Mouse (Mus musculus): ENCODE results near the gene Tnfrsf13c. TPM values are rescaled to one million over a fixed set of nuclear protein-coding genes. Genes with fewer than 3 reads are reported as not detected.
A peak's percentile ranks its signal among the peaks of the same experiment; 100 is the strongest.

Gene Tnfrsf13c
- polyA plus RNA-seq, 1 experiment from 2014 or later: 0.23 TPM

- no peak overlapping the region for H3K27ac ChIP-seq (ENCODE audit: low read depth, low read length)
- H3K4me3 ChIP-seq (ENCODE audit: low read depth, low read length): no peak overlapping the region
- H3K4me1 ChIP-seq (ENCODE audit: control insufficient read depth, insufficient read depth, low read length): no peaks in the 10 kb centered on the region
- no peak overlapping the region for H3K9ac ChIP-seq (ENCODE audit: low read length)
- DNase-seq (ENCODE audit: low spot score): no peak
- no peaks in the 10 kb centered on the region for H3K27me3 ChIP-seq (ENCODE audit: control insufficient read depth, insufficient read depth, low read length)
- peaks cover 47% of the 10 kb centered on the region for H3K36me3 ChIP-seq (ENCODE audit: control insufficient read depth, insufficient read depth, low read length)
- H3K9me3 ChIP-seq (ENCODE audit: control insufficient read depth, low read length): no peaks in the 10 kb centered on the region
- no peak for ATAC-seq (ENCODE audit: insufficient read depth, low FRiP score, low TSS enrichment)
- WGBS: 91% methylated on average over 7 of the region's 7 CpGs
- H3K4me2 ChIP-seq (ENCODE audit: low read depth): no peak overlapping the region
Observed at GRCm38 (mm10) chr15:82198342-82198741, 25.8 kb downstream of the Tnfrsf13c start.

- Histone ChIP-seq H3K9ac (ENCODE audit: low read length) (no peak overlapping the region), H3K4me1 (ENCODE audit: control insufficient read depth, insufficient read depth, low read length) (no peaks in the 10 kb centered on the region), H3K4me3 (ENCODE audit: low read depth, low read length) (no peak overlapping the region), H3K9me3 (ENCODE audit: control insufficient read depth, low read length) (no peaks in the 10 kb centered on the region), H3K27me3 (ENCODE audit: control insufficient read depth, insufficient read depth, low read length) (no peaks in the 10 kb centered on the region), H3K27ac (ENCODE audit: low read depth, low read length) (no peak overlapping the region), H3K36me3 (ENCODE audit: control insufficient read depth, insufficient read depth, low read length) (peaks cover 46% of the 10 kb centered on the region), H3K4me2 (ENCODE audit: low read depth) (no peak overlapping the region)
- DNase-seq (ENCODE audit: low spot score): no peak
- no peak for ATAC-seq (ENCODE audit: insufficient read depth, low FRiP score, low TSS enrichment)
- WGBS: 87% methylated on average over 11 of the region's 11 CpGs
Observed at GRCm38 (mm10) chr15:82197937-82198336, 26.2 kb downstream of the Tnfrsf13c start.

GRCm38 (mm10) chr15:82197246-82197750 is 26.9 kb downstream of the Tnfrsf13c start:
- Histone ChIP-seq H3K4me2 (ENCODE audit: low read depth) (no peak overlapping the region), H3K36me3 (ENCODE audit: control insufficient read depth, insufficient read depth, low read length) (peaks cover 48% of the 10 kb centered on the region), H3K9me3 (ENCODE audit: control insufficient read depth, low read length) (no peaks in the 10 kb centered on the region), H3K27me3 (ENCODE audit: control insufficient read depth, insufficient read depth, low read length) (no peaks in the 10 kb centered on the region), H3K9ac (ENCODE audit: low read length) (no peak overlapping the region), H3K4me3 (ENCODE audit: low read depth, low read length) (no peak overlapping the region), H3K4me1 (ENCODE audit: control insufficient read depth, insufficient read depth, low read length) (no peaks in the 10 kb centered on the region), H3K27ac (ENCODE audit: low read depth, low read length) (no peak overlapping the region)
- 97% methylated on average over 10 of the region's 10 CpGs for WGBS
- DNase-seq (ENCODE audit: low spot score) (no peak), ATAC-seq (ENCODE audit: insufficient read depth, low FRiP score, low TSS enrichment) (no peak)

- H3K4me1 ChIP-seq (ENCODE audit: control insufficient read depth, insufficient read depth, low read length): no peaks in the 10 kb centered on the region
- H3K9me3 ChIP-seq (ENCODE audit: control insufficient read depth, low read length): no peaks in the 10 kb centered on the region
- H3K27ac ChIP-seq (ENCODE audit: low read depth, low read length): no peak overlapping the region
- 89% methylated on average over 12 of the region's 12 CpGs for WGBS
- peaks cover 46% of the 10 kb centered on the region for H3K36me3 ChIP-seq (ENCODE audit: control insufficient read depth, insufficient read depth, low read length)
- DNase-seq (ENCODE audit: low spot score): no peak
- no peak overlapping the region for H3K9ac ChIP-seq (ENCODE audit: low read length)
- no peak for ATAC-seq (ENCODE audit: insufficient read depth, low FRiP score, low TSS enrichment)
- H3K27me3 ChIP-seq (ENCODE audit: control insufficient read depth, insufficient read depth, low read length): no peaks in the 10 kb centered on the region
- H3K4me3 ChIP-seq (ENCODE audit: low read depth, low read length): no peak overlapping the region
- no peak overlapping the region for H3K4me2 ChIP-seq (ENCODE audit: low read depth)
Observed at GRCm38 (mm10) chr15:82196300-82196699, 27.9 kb downstream of the Tnfrsf13c start.

- no peak for ATAC-seq (ENCODE audit: insufficient read depth, low FRiP score, low TSS enrichment)
- Histone ChIP-seq H3K36me3 (ENCODE audit: control insufficient read depth, insufficient read depth, low read length) (peaks cover 30% of the 10 kb centered on the region), H3K4me1 (ENCODE audit: control insufficient read depth, insufficient read depth, low read length) (no peaks in the 10 kb centered on the region), H3K27me3 (ENCODE audit: control insufficient read depth, insufficient read depth, low read length) (no peaks in the 10 kb centered on the region), H3K27ac (ENCODE audit: low read depth, low read length) (no peak overlapping the region), H3K9me3 (ENCODE audit: control insufficient read depth, low read length) (no peaks in the 10 kb centered on the region), H3K4me2 (ENCODE audit: low read depth) (no peak overlapping the region), H3K9ac (ENCODE audit: low read length) (no peak overlapping the region), H3K4me3 (ENCODE audit: low read depth, low read length) (no peak overlapping the region)
- WGBS: 86% methylated on average over 8 of the region's 8 CpGs
- DNase-seq (ENCODE audit: low spot score): no peak
Observed at GRCm38 (mm10) chr15:82192617-82193016, 31.6 kb downstream of the Tnfrsf13c start.

GRCm38 (mm10) chr15:82188481-82189240 is 35.5 kb downstream of the Tnfrsf13c start:
- Histone ChIP-seq H3K9ac (ENCODE audit: low read length) (no peak overlapping the region), H3K4me2 (ENCODE audit: low read depth) (no peak overlapping the region), H3K4me3 (ENCODE audit: low read depth, low read length) (no peak overlapping the region), H3K4me1 (ENCODE audit: control insufficient read depth, insufficient read depth, low read length) (no peaks in the 10 kb centered on the region), H3K9me3 (ENCODE audit: control insufficient read depth, low read length) (no peaks in the 10 kb centered on the region), H3K27me3 (ENCODE audit: control insufficient read depth, insufficient read depth, low read length) (no peaks in the 10 kb centered on the region), H3K27ac (ENCODE audit: low read depth, low read length) (no peak overlapping the region), H3K36me3 (ENCODE audit: control insufficient read depth, insufficient read depth, low read length) (peaks cover 40% of the 10 kb centered on the region)
- 97% methylated on average over 10 of the region's 10 CpGs for WGBS
- ATAC-seq (ENCODE audit: insufficient read depth, low FRiP score, low TSS enrichment) (no peak), DNase-seq (ENCODE audit: low spot score) (peak; percentile 52)

- Histone ChIP-seq H3K4me1 (ENCODE audit: control insufficient read depth, insufficient read depth, low read length) (no peaks in the 10 kb centered on the region), H3K9me3 (ENCODE audit: control insufficient read depth, low read length) (no peaks in the 10 kb centered on the region), H3K36me3 (ENCODE audit: control insufficient read depth, insufficient read depth, low read length) (peaks cover 36% of the 10 kb centered on the region), H3K4me2 (ENCODE audit: low read depth) (no peak overlapping the region), H3K27me3 (ENCODE audit: control insufficient read depth, insufficient read depth, low read length) (no peaks in the 10 kb centered on the region), H3K9ac (ENCODE audit: low read length) (no peak overlapping the region), H3K27ac (ENCODE audit: low read depth, low read length) (no peak overlapping the region), H3K4me3 (ENCODE audit: low read depth, low read length) (no peak overlapping the region)
- ATAC-seq (ENCODE audit: insufficient read depth, low FRiP score, low TSS enrichment): no peak
- no peak for DNase-seq (ENCODE audit: low spot score)
- whole genome bisulfite sequencing: 85% methylated on average over 1 of the region's 1 CpGs
Observed at GRCm38 (mm10) chr15:82187924-82188323, 36.2 kb downstream of the Tnfrsf13c start.

GRCm38 (mm10) chr15:82187401-82187800 is 36.8 kb downstream of the Tnfrsf13c start:
- Histone ChIP-seq H3K9ac (ENCODE audit: low read length) (no peak overlapping the region), H3K27ac (ENCODE audit: low read depth, low read length) (no peak overlapping the region), H3K4me2 (ENCODE audit: low read depth) (no peak overlapping the region), H3K4me3 (ENCODE audit: low read depth, low read length) (no peak overlapping the region), H3K36me3 (ENCODE audit: control insufficient read depth, insufficient read depth, low read length) (peaks cover 32% of the 10 kb centered on the region), H3K27me3 (ENCODE audit: control insufficient read depth, insufficient read depth, low read length) (no peaks in the 10 kb centered on the region), H3K9me3 (ENCODE audit: control insufficient read depth, low read length) (no peaks in the 10 kb centered on the region), H3K4me1 (ENCODE audit: control insufficient read depth, insufficient read depth, low read length) (no peaks in the 10 kb centered on the region)
- ATAC-seq (ENCODE audit: insufficient read depth, low FRiP score, low TSS enrichment) (no peak), DNase-seq (ENCODE audit: low spot score) (no peak)
- 85% methylated on average over 4 of the region's 4 CpGs for WGBS

- Histone ChIP-seq H3K4me3 (ENCODE audit: low read depth, low read length) (no peak overlapping the region), H3K4me1 (ENCODE audit: control insufficient read depth, insufficient read depth, low read length) (no peaks in the 10 kb centered on the region), H3K27me3 (ENCODE audit: control insufficient read depth, insufficient read depth, low read length) (no peaks in the 10 kb centered on the region), H3K4me2 (ENCODE audit: low read depth) (no peak overlapping the region), H3K9ac (ENCODE audit: low read length) (no peak overlapping the region), H3K36me3 (ENCODE audit: control insufficient read depth, insufficient read depth, low read length) (peaks cover 36% of the 10 kb centered on the region), H3K9me3 (ENCODE audit: control insufficient read depth, low read length) (0 out of 2 replicates have a peak, but pooled peaks cover 3% of the 10 kb centered on the region), H3K27ac (ENCODE audit: low read depth, low read length) (no peak overlapping the region)
- 92% methylated on average over 5 of the region's 5 CpGs for WGBS
- ATAC-seq (ENCODE audit: insufficient read depth, low FRiP score, low TSS enrichment) (no peak), DNase-seq (ENCODE audit: low spot score) (no peak)
Observed at GRCm38 (mm10) chr15:82186931-82187330, 37.2 kb downstream of the Tnfrsf13c start.
